Mouse (Mus musculus) embryonic facial prominence, embryonic 15.5 days (tissue): ENCODE data around the gene Nampt. TPM values are rescaled to one million over a fixed set of nuclear protein-coding genes. Genes with fewer than 3 reads are reported as not detected.

ENCODE experiments used
- ATAC-seq: fragments of 200-750 bp; cut with Nextera tagmentation; 2 replicates; pipeline ENCODE4 v1.8.0; 2017; ENCODE audit warnings: low read depth, moderate TSS enrichment; ENCODE audit not compliant: insufficient number of reproducible peaks, low FRiP score, low TSS enrichment
- H3K27ac ChIP-seq: fragments of 300-500 bp; sonication (generic); replicated peaks from 2 replicates; pipeline ENCODE4 v1.5.1; 2015; ENCODE audit warnings: mild to moderate bottlenecking, inconsistent platforms
- H3K27me3 ChIP-seq: fragments of 300-500 bp; sonication (generic); 2 replicates; pipeline ENCODE4 v1.6.1; 2015; ENCODE audit warnings: inconsistent platforms
- H3K36me3 ChIP-seq: fragments of 300-500 bp; sonication (generic); 2 replicates; pipeline ENCODE4 v1.6.1; 2015; ENCODE audit warnings: mild to moderate bottlenecking, inconsistent platforms
- H3K4me1 ChIP-seq: fragments of 300-500 bp; sonication (generic); 2 replicates; pipeline ENCODE4 v1.6.1; 2015; ENCODE audit warnings: inconsistent platforms
- H3K4me2 ChIP-seq: fragments of 300-500 bp; sonication (generic); replicated peaks from 2 replicates; pipeline ENCODE4 v1.6.1; 2015; ENCODE audit warnings: mild to moderate bottlenecking, inconsistent platforms
- H3K4me3 ChIP-seq: fragments of 300-500 bp; sonication (generic); replicated peaks from 2 replicates; pipeline ENCODE4 v1.5.1; 2015; ENCODE audit warnings: mild to moderate bottlenecking, inconsistent platforms
- H3K9ac ChIP-seq: fragments of 300-500 bp; sonication (generic); 2 replicates; pipeline ENCODE4 v1.6.1; 2015; ENCODE audit warnings: inconsistent platforms
- H3K9me3 ChIP-seq: fragments of 300-500 bp; sonication (generic); replicated peaks from 2 replicates; pipeline ENCODE4 v1.6.1; 2016; ENCODE audit warnings: inconsistent platforms
- WGBS: fragments of 180-500 bp; shearing (Covaris S2); methylation state at CpG from one replicate; pipeline ENCODE4 v1.1.7; 2015; 5-methylcytosine and 5-hydroxymethylcytosine counted together
- polyA plus RNA-seq: library from polyadenylated mRNA; unstranded; fragments of >200 nt; fragmentation: Nextera tagmentation; extraction: Ambion mirVana; gene quantifications from 2 replicates; pipeline ENCODE4 v1.2.1, GENCODE M21; 2015

Gene Nampt
- polyA plus RNA-seq, 1 experiment from 2014 or later: 23.8 TPM

DNA sequence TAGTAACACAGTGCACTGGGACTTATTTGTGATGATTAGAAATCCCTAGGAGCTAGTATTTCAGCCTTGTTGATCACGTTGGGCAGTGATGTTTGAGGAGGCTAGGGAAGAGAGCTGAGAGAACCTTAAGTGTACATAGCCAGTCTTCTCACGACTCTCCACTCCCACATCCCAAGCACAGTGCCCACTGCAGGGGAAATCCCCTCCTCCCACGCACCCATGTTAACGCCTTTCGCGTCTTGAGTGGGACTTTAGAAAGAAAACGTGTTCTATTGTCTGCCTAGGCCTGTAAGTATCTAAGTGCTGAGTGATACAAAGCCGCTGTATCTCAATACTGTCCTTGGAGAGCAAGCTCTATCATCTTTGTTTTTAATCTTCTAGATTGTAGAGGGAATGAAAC lies 27.0 kb downstream of the Nampt start:
- H3K4me3 ChIP-seq: no peak overlapping the region
- no peaks in the 10 kb centered on the region for H3K9me3 ChIP-seq
- no peaks in the 10 kb centered on the region for H3K4me1 ChIP-seq
- no peak overlapping the region for H3K27ac ChIP-seq
- no peak overlapping the region for H3K4me2 ChIP-seq
- 83% methylated on average over 8 of the region's 8 CpGs for WGBS
- peaks cover 30% of the 10 kb centered on the region for H3K36me3 ChIP-seq
- no peak overlapping the region for H3K9ac ChIP-seq
- no peaks in the 10 kb centered on the region for H3K27me3 ChIP-seq
- ATAC-seq: no peak

DNA sequence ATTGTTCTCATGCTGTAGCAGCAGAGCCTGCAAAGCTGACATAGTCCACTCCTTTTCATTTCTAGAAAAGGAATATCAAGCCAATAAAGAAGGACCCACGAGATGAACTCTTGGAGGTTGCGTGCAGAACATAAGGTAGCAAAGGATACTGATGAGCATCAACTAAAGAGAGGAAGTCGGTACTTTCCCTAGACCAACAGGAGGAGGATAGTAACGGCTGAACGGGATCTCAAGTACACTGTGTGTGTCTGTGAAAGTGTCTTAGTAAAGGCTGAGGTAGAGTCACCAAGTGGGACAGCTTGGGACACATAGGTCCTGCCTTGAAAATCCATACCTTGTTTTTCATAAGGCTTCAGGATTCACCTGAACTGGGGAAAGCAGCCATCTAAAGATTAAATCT lies 34.4 kb downstream of the Nampt start:
- H3K9ac ChIP-seq: no peak overlapping the region
- H3K4me3 ChIP-seq: no peak overlapping the region
- no peak for ATAC-seq
- H3K4me1 ChIP-seq: no peaks in the 10 kb centered on the region
- H3K9me3 ChIP-seq: no peaks in the 10 kb centered on the region
- no peak overlapping the region for H3K4me2 ChIP-seq
- 90% methylated on average over 5 of the region's 5 CpGs for WGBS
- H3K27me3 ChIP-seq: no peaks in the 10 kb centered on the region
- 0 out of 2 replicates have a peak, but pooled peaks cover 6% of the 10 kb centered on the region for H3K36me3 ChIP-seq
- H3K27ac ChIP-seq: no peak overlapping the region

DNA sequence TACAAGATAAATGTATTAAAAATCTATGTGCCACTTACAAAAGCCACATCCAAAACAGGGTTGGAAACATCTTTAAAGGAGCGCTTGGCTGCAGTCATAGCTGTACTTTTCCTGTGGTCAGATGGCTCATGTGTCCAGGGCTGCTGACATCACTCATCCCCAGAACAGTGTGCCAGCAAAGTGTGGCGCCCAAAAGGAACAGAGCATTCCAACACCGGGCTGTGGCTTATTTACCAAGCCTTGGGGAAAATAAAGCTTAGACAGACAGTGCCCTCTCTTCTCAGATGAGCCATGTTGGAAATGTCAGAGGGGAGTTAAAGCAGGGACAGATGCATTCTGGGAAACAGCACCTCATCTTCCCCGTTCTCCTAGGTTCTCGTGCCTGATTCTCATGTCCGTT lies 35.5 kb downstream of the Nampt start:
- no peak overlapping the region for H3K9ac ChIP-seq
- no peak overlapping the region for H3K4me3 ChIP-seq
- no peaks in the 10 kb centered on the region for H3K4me1 ChIP-seq
- no peaks in the 10 kb centered on the region for H3K27me3 ChIP-seq
- no peaks in the 10 kb centered on the region for H3K9me3 ChIP-seq
- 0 out of 2 replicates have a peak, but pooled peaks cover 6% of the 10 kb centered on the region for H3K36me3 ChIP-seq
- 75% methylated on average over 6 of the region's 6 CpGs for WGBS
- no peak overlapping the region for H3K27ac ChIP-seq
- no peak overlapping the region for H3K4me2 ChIP-seq
- ATAC-seq: no peak; the same call in 1 of the 2 replicates

DNA sequence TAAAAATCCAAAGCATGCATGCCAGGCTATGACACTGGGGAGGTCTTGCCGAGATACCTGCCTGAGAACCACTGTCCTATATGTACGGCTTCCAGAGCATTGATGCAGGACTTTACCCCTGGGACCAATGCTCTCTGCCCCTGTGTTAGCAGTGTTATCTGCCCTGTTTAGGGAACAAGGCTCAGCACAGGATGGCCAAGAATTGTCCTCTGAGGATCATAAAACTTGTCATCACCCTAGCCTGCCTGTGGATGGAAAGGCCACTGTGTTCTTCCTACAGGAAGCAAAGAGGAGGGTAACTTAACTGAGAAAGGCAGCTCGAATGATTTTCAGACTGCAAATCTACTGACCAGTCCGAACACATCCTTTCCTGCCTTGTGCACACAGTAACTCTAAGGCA lies 36.1 kb downstream of the Nampt start:
- 90% methylated on average over 4 of the region's 4 CpGs for WGBS
- H3K4me3 ChIP-seq: no peak overlapping the region
- H3K27ac ChIP-seq: no peak overlapping the region
- H3K36me3 ChIP-seq: 0 out of 2 replicates have a peak, but pooled peaks cover 6% of the 10 kb centered on the region
- H3K9me3 ChIP-seq: no peaks in the 10 kb centered on the region
- no peaks in the 10 kb centered on the region for H3K27me3 ChIP-seq
- H3K4me1 ChIP-seq: no peaks in the 10 kb centered on the region
- H3K9ac ChIP-seq: no peak overlapping the region
- no peak overlapping the region for H3K4me2 ChIP-seq
- ATAC-seq: no peak

DNA sequence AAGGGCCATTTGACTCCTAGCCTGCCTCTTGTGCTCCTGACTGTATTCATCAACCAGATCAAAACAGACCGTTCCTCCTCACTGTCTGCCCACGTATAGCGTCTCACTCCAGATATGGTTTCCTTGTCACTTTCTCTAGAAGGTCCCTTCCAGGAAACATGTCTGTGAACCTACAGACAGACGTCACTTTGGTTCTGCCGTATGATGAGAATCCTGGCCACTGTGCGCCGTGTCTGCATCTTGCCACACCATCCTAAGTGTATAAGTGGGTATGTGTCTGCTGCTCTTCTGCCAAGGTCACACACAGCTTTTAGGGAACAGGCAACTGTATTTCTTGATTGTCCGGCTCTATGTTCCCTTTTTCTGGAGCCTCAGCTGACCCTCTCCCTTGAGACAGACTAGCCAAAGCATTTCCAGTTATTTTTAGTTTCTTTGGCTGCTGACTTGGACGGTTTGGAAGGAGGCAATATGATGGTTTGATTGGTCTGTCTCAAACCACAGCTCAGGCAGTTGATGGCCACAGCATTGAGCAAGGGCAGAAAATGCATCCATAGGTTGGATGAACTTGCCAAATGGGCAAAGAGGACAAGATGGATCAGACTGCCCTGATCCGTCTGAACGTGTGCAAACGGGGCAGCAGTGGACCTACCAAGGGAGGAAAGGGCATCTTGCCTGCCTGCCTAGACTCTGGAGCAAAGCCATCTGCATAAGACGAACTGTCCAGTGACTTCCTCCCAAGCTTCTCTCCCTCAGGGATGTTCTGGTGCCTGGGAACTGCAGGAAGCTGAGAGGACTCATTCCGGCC lies 37.6 kb downstream of the Nampt start:
- no peak for ATAC-seq
- Histone ChIP-seq H3K4me3 (no peak overlapping the region), H3K4me2 (no peak overlapping the region), H3K9ac (no peak overlapping the region), H3K4me1 (no peaks in the 10 kb centered on the region), H3K36me3 (0 out of 2 replicates have a peak, but pooled peaks cover 6% of the 10 kb centered on the region), H3K27me3 (no peaks in the 10 kb centered on the region), H3K27ac (no peak overlapping the region), H3K9me3 (no peaks in the 10 kb centered on the region)
- WGBS: 83% methylated on average over 14 of the region's 14 CpGs

DNA sequence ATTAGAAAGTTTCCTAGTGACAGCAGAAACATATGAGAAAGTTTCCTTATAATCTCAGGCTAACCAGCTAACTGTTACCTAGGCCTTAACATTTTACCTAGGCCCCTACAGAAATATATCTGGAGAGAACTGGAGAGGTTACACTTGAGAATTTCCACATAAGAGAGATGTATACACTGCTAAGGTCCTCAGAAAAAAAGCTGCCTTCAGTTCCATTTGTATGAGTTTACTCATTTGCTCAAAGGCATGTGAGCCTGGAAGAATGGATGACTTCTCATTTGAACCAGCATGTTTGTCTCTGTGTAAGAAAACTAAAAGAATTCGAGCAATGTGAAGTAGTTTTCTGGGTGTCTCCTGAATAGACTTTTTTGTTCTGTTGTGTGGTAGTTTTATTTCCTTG lies 39.1 kb downstream of the Nampt start:
- Histone ChIP-seq H3K27ac (no peak overlapping the region), H3K27me3 (no peaks in the 10 kb centered on the region), H3K4me2 (no peak overlapping the region), H3K9ac (no peak overlapping the region), H3K36me3 (0 out of 2 replicates have a peak, but pooled peaks cover 5% of the 10 kb centered on the region), H3K4me3 (no peak overlapping the region), H3K9me3 (no peaks in the 10 kb centered on the region), H3K4me1 (no peaks in the 10 kb centered on the region)
- ATAC-seq: no peak
- WGBS: 57% methylated on average over 1 of the region's 1 CpGs

DNA sequence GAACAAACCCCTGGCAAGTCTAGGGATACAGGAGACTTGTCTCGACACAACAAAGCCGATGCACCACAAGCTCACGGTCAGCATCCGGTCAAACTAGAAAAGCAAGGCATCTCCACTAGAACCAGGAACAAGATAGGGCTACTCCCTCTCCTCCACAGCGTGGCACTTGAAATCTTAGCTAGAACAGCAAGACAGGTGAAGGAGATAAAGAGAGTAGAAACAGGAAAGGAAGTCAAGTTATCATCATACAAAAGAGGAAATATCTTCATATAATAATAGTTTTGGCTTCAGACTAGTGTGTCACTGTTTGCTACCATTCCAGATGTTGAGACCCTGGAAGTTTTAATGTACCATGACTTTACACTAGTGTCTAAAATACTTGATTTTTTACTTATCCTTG lies 41.5 kb downstream of the Nampt start:
- Histone ChIP-seq H3K4me1 (no peaks in the 10 kb centered on the region), H3K36me3 (no peaks in the 10 kb centered on the region), H3K9me3 (no peaks in the 10 kb centered on the region), H3K4me3 (no peak overlapping the region), H3K27ac (no peak overlapping the region), H3K27me3 (no peaks in the 10 kb centered on the region), H3K4me2 (no peak overlapping the region), H3K9ac (no peak overlapping the region)
- WGBS: 75% methylated on average over 5 of the region's 5 CpGs
- ATAC-seq: no peak

DNA sequence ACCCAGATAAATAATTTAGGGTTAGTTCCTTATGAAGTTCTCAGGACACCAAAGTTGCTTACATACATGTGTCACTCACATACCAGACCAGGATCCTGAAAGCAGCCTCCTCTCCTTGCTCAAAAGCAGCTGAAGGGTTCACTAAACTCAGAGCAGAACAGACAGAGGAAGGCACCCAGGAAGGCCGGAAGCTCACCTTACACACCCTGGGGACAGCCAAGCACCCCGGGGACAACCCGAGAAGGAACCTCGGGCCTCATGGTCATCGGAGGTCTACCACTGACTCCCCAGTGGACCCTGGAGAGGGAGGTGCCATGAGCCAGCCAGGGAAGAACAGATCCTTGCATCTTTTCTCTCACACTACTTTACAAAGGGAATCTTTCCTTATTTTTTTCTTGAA lies 51.5 kb downstream of the Nampt start:
- H3K36me3 ChIP-seq: no peaks in the 10 kb centered on the region
- H3K9ac ChIP-seq: no peak overlapping the region
- 88% methylated on average over 5 of the region's 5 CpGs for WGBS
- no peak overlapping the region for H3K4me3 ChIP-seq
- no peak overlapping the region for H3K27ac ChIP-seq
- no peaks in the 10 kb centered on the region for H3K4me1 ChIP-seq
- H3K4me2 ChIP-seq: no peak overlapping the region
- ATAC-seq: no peak
- no peaks in the 10 kb centered on the region for H3K9me3 ChIP-seq
- no peaks in the 10 kb centered on the region for H3K27me3 ChIP-seq

DNA sequence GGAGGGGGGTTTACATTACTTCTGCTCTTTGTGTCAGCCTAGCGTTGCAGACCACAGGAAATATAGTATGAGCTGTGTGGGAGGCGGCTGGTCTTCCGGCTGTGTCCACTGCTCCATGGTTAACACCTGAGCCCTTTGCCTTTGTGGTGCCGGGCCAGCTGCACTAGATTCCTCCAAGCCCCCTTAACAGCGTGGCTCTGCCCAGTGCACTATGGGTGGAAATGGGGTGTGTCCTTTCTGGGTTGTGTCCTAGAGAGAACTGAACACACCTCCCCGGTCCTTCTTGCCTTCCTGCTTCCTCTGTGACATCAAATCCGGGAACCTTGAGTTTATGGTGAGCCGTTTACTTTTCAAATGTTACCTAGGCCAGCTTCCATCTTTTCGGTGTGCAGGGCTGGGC lies 58.2 kb downstream of the Nampt start:
- H3K9me3 ChIP-seq: no peaks in the 10 kb centered on the region
- no peak overlapping the region for H3K27ac ChIP-seq
- WGBS: 87% methylated on average over 9 of the region's 9 CpGs
- H3K4me3 ChIP-seq: no peak overlapping the region
- no peak overlapping the region for H3K4me2 ChIP-seq
- H3K4me1 ChIP-seq: no peaks in the 10 kb centered on the region
- no peak overlapping the region for H3K9ac ChIP-seq
- no peaks in the 10 kb centered on the region for H3K36me3 ChIP-seq
- no peak for ATAC-seq
- H3K27me3 ChIP-seq: no peaks in the 10 kb centered on the region

DNA sequence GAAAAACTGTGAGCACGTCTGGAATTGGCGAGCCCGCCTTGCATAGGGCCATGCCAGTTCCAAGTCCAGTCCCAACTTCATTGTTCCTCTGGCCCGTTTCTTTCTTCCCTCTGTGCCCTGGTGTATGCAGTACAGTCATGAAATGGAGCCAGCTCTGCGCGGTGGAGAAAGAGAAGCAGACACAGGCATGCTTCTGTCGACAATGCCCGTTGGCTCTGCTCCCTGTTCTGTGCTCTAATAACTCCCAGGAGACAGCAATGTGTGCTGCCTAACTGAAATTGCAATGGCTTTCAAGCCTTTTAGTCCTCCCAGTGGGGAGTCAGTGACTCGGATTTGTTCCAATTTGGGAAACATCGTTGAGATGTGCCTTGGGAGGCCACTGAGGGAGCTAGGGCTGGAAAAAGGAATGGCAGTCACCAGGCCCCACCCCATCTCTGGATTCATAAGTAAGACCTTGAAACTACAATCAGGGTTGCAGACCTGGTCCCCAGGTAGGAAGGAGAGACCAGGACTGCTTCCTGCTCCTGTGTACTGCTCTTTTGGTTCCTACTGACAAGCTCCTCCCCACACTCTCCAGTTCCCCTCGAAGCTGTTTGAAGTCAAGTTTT lies 58.7 kb downstream of the Nampt start:
- H3K27me3 ChIP-seq: no peaks in the 10 kb centered on the region
- whole genome bisulfite sequencing: 72% methylated on average over 11 of the region's 11 CpGs
- no peak for ATAC-seq
- H3K9me3 ChIP-seq: no peaks in the 10 kb centered on the region
- H3K9ac ChIP-seq: no peak overlapping the region
- H3K27ac ChIP-seq: no peak overlapping the region
- no peak overlapping the region for H3K4me3 ChIP-seq
- H3K36me3 ChIP-seq: no peaks in the 10 kb centered on the region
- H3K4me2 ChIP-seq: no peak overlapping the region
- no peaks in the 10 kb centered on the region for H3K4me1 ChIP-seq

DNA sequence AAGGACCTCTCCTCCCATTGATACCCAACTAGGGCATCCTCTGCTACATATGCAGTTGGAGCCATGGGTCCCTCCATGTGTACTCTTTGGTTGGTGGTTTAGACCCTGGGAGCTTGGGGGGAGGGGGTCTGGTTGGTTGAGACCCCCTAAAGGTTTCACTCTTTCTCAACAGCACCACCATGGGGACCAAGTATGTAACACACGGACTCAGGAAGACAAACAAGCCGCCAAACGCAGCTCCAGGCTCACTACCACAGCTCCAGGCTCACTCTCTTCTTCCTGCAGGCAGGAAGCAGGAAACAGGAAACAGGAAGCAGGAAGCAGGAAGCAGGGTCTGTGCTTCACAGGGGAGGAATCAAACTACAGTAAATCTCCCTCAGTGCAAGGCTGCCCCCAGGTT lies 60.0 kb downstream of the Nampt start:
- Histone ChIP-seq H3K9ac (no peak overlapping the region), H3K4me2 (no peak overlapping the region), H3K27me3 (no peaks in the 10 kb centered on the region), H3K4me3 (no peak overlapping the region), H3K4me1 (no peaks in the 10 kb centered on the region), H3K27ac (no peak overlapping the region), H3K9me3 (no peaks in the 10 kb centered on the region), H3K36me3 (no peaks in the 10 kb centered on the region)
- no peak for ATAC-seq
- WGBS: 87% methylated on average over 3 of the region's 3 CpGs

DNA sequence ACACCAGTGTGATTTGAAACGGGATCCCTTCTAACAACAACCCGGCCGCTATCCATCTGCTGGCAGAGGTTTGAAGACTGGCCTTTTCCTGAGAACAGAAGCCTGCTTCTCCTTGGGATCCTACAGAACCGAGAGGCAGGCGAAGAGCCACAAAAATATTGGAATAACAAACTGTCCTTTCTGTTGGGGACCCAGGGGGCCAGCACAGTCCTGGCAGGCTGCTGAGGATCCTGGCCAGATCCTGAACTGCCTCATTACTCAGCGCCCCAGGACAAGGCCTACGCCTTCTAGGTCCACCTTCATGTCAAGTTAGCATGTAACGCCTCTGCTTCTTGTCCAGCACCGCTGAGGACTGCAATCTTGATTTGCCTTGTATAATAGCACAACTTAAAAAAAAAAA lies 65.0 kb downstream of the Nampt start:
- ATAC-seq: no peak
- H3K4me3 ChIP-seq: no peak overlapping the region

More for the DNA sequence above, 65.0 kb downstream of the Nampt start:
- H3K9ac ChIP-seq: no peak overlapping the region
- no peaks in the 10 kb centered on the region for H3K9me3 ChIP-seq
- no peak overlapping the region for H3K4me2 ChIP-seq
- no peaks in the 10 kb centered on the region for H3K4me1 ChIP-seq
- H3K36me3 ChIP-seq: no peaks in the 10 kb centered on the region
- 69% methylated on average over 9 of the region's 9 CpGs for WGBS
- no peaks in the 10 kb centered on the region for H3K27me3 ChIP-seq
- H3K27ac ChIP-seq: no peak overlapping the region
